11 mouse cellular contexts compared by ENCODE assay signal in genomic region chrX:68950730-68951129, GRCm38 (mm10). TPM values are rescaled to one million over a fixed set of nuclear protein-coding genes. Genes with fewer than 3 reads are reported as not detected.
A peak's percentile ranks its signal among the peaks of the same experiment; 100 is the strongest.
DNase-seq lines count a peak whose midpoint lies in the region; ATAC-seq and TF ChIP-seq lines count a peak whose summit lies in the region.
"Had no signal": no experiment of that assay in that cellular context is flagged by ENCODE, and none has a peak within 500 bp of the region (broad histone marks: within the 10 kb centered on the region; RNA-seq: fewer than 3 reads in every experiment).

No protein-coding gene starts in this region.

- 15% methylated on average over 1 of the region's 1 CpGs for WGBS in neural tube, embryonic 14.5 days

- no peaks in the 10 kb centered on the region for H3K36me3 ChIP-seq in neural tube, embryonic 14.5 days (ENCODE audit: control insufficient read depth, insufficient read depth, low read length)
- H3K36me3 ChIP-seq: embryonic facial prominence, embryonic 12.5 days; heart, embryonic 15.5 days had no signal

- H3K9ac ChIP-seq in neural tube, embryonic 14.5 days (replicated peaks; ENCODE audit: low read depth, low read length): no peak overlapping the region
- H3K9ac ChIP-seq: embryonic facial prominence, embryonic 12.5 days; heart, embryonic 15.5 days had no signal

- in situ Hi-C loops in Patski (cut with MboI; ENCODE audit: low pct_unique_long_range_greater_than_20kb): loop anchor here (10.0 kb wide), 3 partner anchors 1214 to 1614 kb away; no protein-coding TSS in a partner anchor

- no peak overlapping the region for H3K4me2 ChIP-seq in neural tube, embryonic 14.5 days (ENCODE audit: low read depth, low read length)
- H3K4me2 ChIP-seq: embryonic facial prominence, embryonic 12.5 days; heart, embryonic 15.5 days had no signal

- intact Hi-C loops in left cerebral cortex, adult 2 months (cut with DNase I): loop anchor here (2.0 to 10.0 kb wide), 3 partner anchors 414 to 1380 kb away; partner anchors contain the start of gene Aff2
- intact Hi-C loops in left cerebral cortex, postnatal 36 days (cut with DNase I): loop anchor here (5.0 kb wide), 1 partner anchor 1212 kb away; no protein-coding TSS in a partner anchor

- H3K4me1 ChIP-seq in neural tube, embryonic 14.5 days (ENCODE audit: control insufficient read depth, insufficient read depth, low read length): no peaks in the 10 kb centered on the region
- H3K4me1 ChIP-seq: embryonic facial prominence, embryonic 12.5 days; heart, embryonic 15.5 days had no signal

- POLR2A ChIA-PET in Patski (lab: Charles Lee): interaction anchor here (0.5 kb wide), 1 partner anchor 1377 kb away, joined by 3 read pairs; no protein-coding TSS in a partner anchor

- no peak overlapping the region for H3K27ac ChIP-seq in left cerebral cortex, adult 2 months
- no peak overlapping the region for H3K27ac ChIP-seq in neural tube, embryonic 14.5 days (ENCODE audit: low read depth, low read length)
- H3K27ac ChIP-seq: embryonic facial prominence, embryonic 12.5 days; heart, embryonic 15.5 days had no signal

- DNase-seq in left cerebral cortex, adult 2 months (ENCODE audit: extremely low spot score in 1 of 2, low spot score in 2 of 2): no peak
- no peak for DNase-seq in left cerebral cortex, postnatal 36 days (ENCODE audit: low spot score in 2 of 2)
- no peak for DNase-seq in Patski (ENCODE audit: low read depth, low spot score)
- peak; percentile 1 for DNase-seq in embryo, embryonic 9.5 days (ENCODE audit: extremely low spot score)
- DNase-seq in natural killer cell, adult 2 months (ENCODE audit: low spot score in 2 of 2): no peak
- DNase-seq in yolk sac, embryonic 10.5 days (ENCODE audit: low spot score): no peak
- DNase-seq: adrenal gland, postnatal 14 days had no signal

- H3K9me3 ChIP-seq in neural tube, embryonic 14.5 days (ENCODE audit: control insufficient read depth, low read length): no peaks in the 10 kb centered on the region
- H3K9me3 ChIP-seq: embryonic facial prominence, embryonic 12.5 days; heart, embryonic 15.5 days had no signal

- peaks cover 45% of the 10 kb centered on the region for H3K27me3 ChIP-seq in Patski
- no peaks in the 10 kb centered on the region for H3K27me3 ChIP-seq in neural tube, embryonic 14.5 days (ENCODE audit: control insufficient read depth, insufficient read depth, low read length)
- H3K27me3 ChIP-seq: embryonic facial prominence, embryonic 12.5 days; heart, embryonic 15.5 days had no signal

- CTCF ChIA-PET in Patski (lab: Charles Lee): interaction anchor here (1.1 to 1.9 kb wide), 4 partner anchors 8 to 1382 kb away, joined by 3 to 5 read pairs (median 4); no protein-coding TSS in a partner anchor

- no peak overlapping the region for H3K4me3 ChIP-seq in left cerebral cortex, adult 2 months
- H3K4me3 ChIP-seq in neural tube, embryonic 14.5 days (ENCODE audit: low read depth, low read length): no peak overlapping the region
- H3K4me3 ChIP-seq: embryonic facial prominence, embryonic 12.5 days; heart, embryonic 15.5 days had no signal

- TF ChIP-seq CTCF in left cerebral cortex, adult 2 months (IDR thresholded peaks at IDR 0.05): peak; percentile 60
- peak; percentile 47 for TF ChIP-seq CTCF in Patski (IDR thresholded peaks at IDR 0.05)

- ATAC-seq in Patski: no peak
- peak; percentile 78 for ATAC-seq in neural tube, embryonic 14.5 days (ENCODE audit: low read depth)

RNA-seq across cellular contexts. Expression of gene Gm6812, which starts 57.9 kb away (rescaled TPM):
- total RNA-seq in left cerebral cortex, adult 2 months (2021): not detected
- total RNA-seq in left cerebral cortex, postnatal 36 days (2021): not detected
- polyA plus RNA-seq in Patski (2021): not detected
- polyA plus RNA-seq in neural tube, embryonic 14.5 days (2014; fragmentation: Nextera tagmentation; extraction: Ambion mirVana): not detected in 2 replicates
- total RNA-seq: adrenal gland, postnatal 14 days; left cerebral cortex, postnatal 14 days had no signal
- polyA plus RNA-seq: embryonic facial prominence, embryonic 12.5 days; heart, embryonic 15.5 days had no signal
